Mouse (Mus musculus) heart, adult 2 months (tissue): Measurements from ENCODE around the gene Bnipl.

ENCODE experiments used
- CTCF ChIP-seq: fragments of 200-600 bp; IDR thresholded peaks from 2 replicates; pipeline ENCODE4 v1.8.1; 2022; ENCODE audit warnings: antibody characterized with exemption, mild to moderate bottlenecking, moderate library complexity
- EP300 ChIP-seq: fragments of 200-500 bp; IDR thresholded peaks from 2 replicates; pipeline ENCODE4 v1.6.1; 2011; ENCODE audit warnings: low read depth, low read length, control low read depth; ENCODE audit not compliant: insufficient read depth
- POLR2A ChIP-seq: fragments of 200-500 bp; IDR thresholded peaks from 2 replicates; pipeline ENCODE4 v1.6.1; 2011; ENCODE audit warnings: mild to moderate bottlenecking, low read depth, low read length, control low read depth; ENCODE audit not compliant: insufficient read depth

DNA sequence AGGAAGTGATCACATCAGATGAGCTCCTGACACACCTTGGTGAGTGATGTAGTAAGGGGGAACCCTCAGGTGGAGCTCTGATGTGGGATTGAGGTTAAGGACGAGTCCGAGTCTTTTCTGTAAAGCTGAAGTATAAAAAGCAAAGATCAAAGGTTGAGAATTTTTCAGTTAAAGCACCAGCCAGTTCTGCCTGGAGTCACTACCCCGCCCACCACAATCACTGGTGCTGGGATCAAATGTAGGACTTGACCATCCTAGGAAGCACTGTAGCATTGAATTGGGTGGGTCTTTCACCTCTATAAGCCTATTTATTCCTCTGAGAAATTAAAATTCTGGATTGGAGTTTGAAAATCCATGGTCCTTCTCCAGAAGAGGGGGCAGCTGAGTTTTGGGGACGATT is 40.0 kb upstream of the Bnipl start:
- TF ChIP-seq EP300 (no peak), POLR2A (no peak), CTCF (no peak)
